Mouse (Mus musculus) CH12.LX (cell line): ENCODE measurements around the gene Mprip.

ENCODE experiments used
- CTCF ChIP-seq, 2 experiments: IDR thresholded peaks in 1 of 2; conservative IDR thresholded peaks in 1 of 2; 2 replicates each; pipeline ENCODE4 v1.5.1; 2011 to 2012; ENCODE audit warnings: low read depth in 2 of 2, low read length in 2 of 2, improper control_type of control experiment in 1 of 2, inconsistent platforms in 1 of 2, mild to moderate bottlenecking in 1 of 2, moderate library complexity in 1 of 2
- E2F4 ChIP-seq: IDR thresholded peaks from 2 replicates; pipeline ENCODE4 v1.6.1; 2011; ENCODE audit warnings: low read depth, low read length, improper control_type of control experiment; ENCODE audit not compliant: insufficient replicate concordance

GRCm38 (mm10) chr11:59671049-59671693 lies 10.1 kb downstream of the Mprip start:
- TF ChIP-seq CTCF (conservative IDR thresholded peaks at IDR 0.05 in 1 of 2, IDR thresholded peaks at IDR 0.05 in 1 of 2; ENCODE audit: low read depth in 2 of 2, low read length in 2 of 2) (no peak), E2F4 (no peak)
